Mouse (Mus musculus) liver, embryonic 11.5 days (tissue): ENCODE measurements at regions not wholly inside any gene's neighbourhood (a gene's known extent, or its start where the extent isn't known, plus 50 kb on each side); places are given as distances from the start of the nearest gene placed in this dataset.

ENCODE experiments used
- ATAC-seq: fragments of 200-750 bp; cut with Nextera tagmentation; replicated peaks from 2 replicates; pipeline ENCODE4 v1.8.0; 2017; ENCODE audit warnings: moderate number of reproducible peaks, mild to moderate bottlenecking, moderate TSS enrichment, moderate library complexity; ENCODE audit not compliant: low FRiP score
- DNase-seq: peaks from one replicate; pipeline ENCODE4 v3.0.0-alpha.2; 2017; ENCODE audit warnings: low spot score
- H3K27ac ChIP-seq: fragments of 300-500 bp; sonication (generic); 2 replicates; pipeline ENCODE4 v1.5.1; 2014; ENCODE audit warnings: mild to moderate bottlenecking, low read depth, low read length, control low read depth
- H3K27me3 ChIP-seq: fragments of 300-500 bp; sonication (generic); replicated peaks from 2 replicates; pipeline ENCODE4 v1.6.1; 2014; ENCODE audit warnings: low read length, mixed read lengths; ENCODE audit not compliant: control insufficient read depth, insufficient read depth
- H3K36me3 ChIP-seq: fragments of 300-500 bp; sonication (generic); 2 replicates; pipeline ENCODE4 v1.6.1; 2014; ENCODE audit warnings: mild to moderate bottlenecking, low read length, moderate library complexity, mixed read lengths; ENCODE audit not compliant: control insufficient read depth, insufficient read depth
- H3K4me1 ChIP-seq: fragments of 300-500 bp; sonication (generic); replicated peaks from 2 replicates; pipeline ENCODE4 v1.6.1; 2014; ENCODE audit warnings: low read length, mixed read lengths; ENCODE audit not compliant: control insufficient read depth, insufficient read depth
- H3K4me2 ChIP-seq: fragments of 300-500 bp; sonication (generic); 2 replicates; pipeline ENCODE4 v1.6.1; 2014; ENCODE audit warnings: mild to moderate bottlenecking, control low read depth, moderate library complexity
- H3K4me3 ChIP-seq: fragments of 300-500 bp; sonication (generic); 2 replicates; pipeline ENCODE4 v1.5.1; 2014; ENCODE audit warnings: low read depth, low read length, control low read depth
- H3K9ac ChIP-seq: fragments of 300-500 bp; sonication (generic); 2 replicates; pipeline ENCODE4 v1.6.1; 2014; ENCODE audit warnings: low read depth, low read length, control low read depth
- H3K9me3 ChIP-seq: fragments of 300-500 bp; sonication (generic); 2 replicates; pipeline ENCODE4 v1.6.1; 2016; ENCODE audit warnings: low read length, inconsistent platforms, mixed read lengths; ENCODE audit not compliant: control insufficient read depth
- WGBS: fragments of 180-500 bp; shearing (Covaris S2); extraction: QIAGEN DNeasy Blood & Tissue Kit; methylation state at CpG from one replicate; pipeline ENCODE4 v1.1.7; 2014; 5-methylcytosine and 5-hydroxymethylcytosine counted together

DNA sequence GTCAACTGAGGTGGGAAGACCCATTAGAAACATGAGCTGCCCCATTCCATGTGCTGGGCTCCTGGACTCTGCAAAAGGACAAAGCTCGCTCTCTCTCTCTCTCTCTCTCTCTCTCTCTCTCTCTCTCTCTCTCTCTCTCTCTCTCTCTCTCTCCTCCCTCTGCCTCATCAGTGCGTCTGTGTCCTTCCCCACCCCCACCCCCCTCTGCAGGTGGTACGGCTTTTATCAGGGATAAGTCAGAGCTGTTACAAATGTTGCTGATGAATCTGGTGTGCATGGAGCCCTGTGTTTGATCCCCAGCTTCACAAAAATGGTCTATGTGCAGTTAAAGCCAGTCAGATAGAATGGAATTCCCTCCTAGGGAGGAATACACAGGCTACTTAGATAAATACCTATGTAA, 247.8 kb upstream of the Smlr1 start:
- Histone ChIP-seq H3K4me3 (no peak overlapping the region), H3K27ac (no peak overlapping the region), H3K4me1 (no peaks in the 10 kb centered on the region), H3K36me3 (no peaks in the 10 kb centered on the region), H3K9me3 (no peaks in the 10 kb centered on the region), H3K4me2 (no peak overlapping the region), H3K27me3 (no peaks in the 10 kb centered on the region), H3K9ac (no peak overlapping the region)
- ATAC-seq (no peak), DNase-seq (no peak)
- WGBS, result 37% methylated on average over 3 of the region's 3 CpGs

DNA sequence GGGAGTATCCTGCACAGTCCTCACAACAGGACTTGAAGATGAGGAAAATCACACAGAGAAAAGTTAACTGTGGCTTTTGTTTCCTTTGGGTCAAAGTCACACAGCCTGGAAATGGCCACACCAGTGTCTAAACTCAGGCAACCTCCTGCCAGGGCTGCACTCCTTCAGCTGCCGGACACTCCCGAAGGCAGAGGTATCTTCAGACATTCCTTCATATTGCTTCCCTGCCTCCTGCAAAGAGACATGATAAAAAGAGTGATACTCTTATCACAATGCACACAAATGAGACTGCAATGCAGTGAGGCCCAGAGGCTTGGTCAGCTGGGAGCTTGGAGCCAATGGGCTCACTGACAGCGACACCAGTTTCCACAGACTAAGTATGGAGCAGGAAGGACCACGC, 243.4 kb upstream of the Smlr1 start:
- no peaks in the 10 kb centered on the region for H3K36me3 ChIP-seq
- H3K9me3 ChIP-seq, result no peaks in the 10 kb centered on the region
- 81% methylated on average over 4 of the region's 4 CpGs for WGBS
- no peak overlapping the region for H3K9ac ChIP-seq
- DNase-seq (no peak), ATAC-seq (no peak)
- no peak overlapping the region for H3K27ac ChIP-seq
- H3K27me3 ChIP-seq, result no peaks in the 10 kb centered on the region
- H3K4me1 ChIP-seq, result no peaks in the 10 kb centered on the region
- no peak overlapping the region for H3K4me3 ChIP-seq
- no peak overlapping the region for H3K4me2 ChIP-seq

DNA sequence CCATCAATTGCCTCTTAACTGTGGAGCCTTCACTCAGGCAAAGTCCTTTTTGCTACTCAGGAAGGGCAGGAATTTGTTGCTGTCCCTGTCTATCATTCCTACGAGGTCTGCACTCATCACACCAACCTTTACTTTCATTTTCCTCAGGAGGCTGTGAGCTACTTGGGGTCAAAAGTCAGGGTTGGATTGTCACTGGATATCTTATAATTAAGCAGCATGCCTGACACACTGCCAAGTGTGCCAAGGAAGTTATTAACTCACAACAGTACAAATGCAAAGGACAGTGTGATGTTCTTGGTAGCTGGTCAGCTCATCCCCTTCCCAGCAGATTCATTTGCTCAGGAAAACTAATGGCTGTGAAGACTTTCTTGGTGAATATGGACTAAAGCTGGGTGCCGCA, 241.7 kb upstream of the Smlr1 start:
- no peaks in the 10 kb centered on the region for H3K4me1 ChIP-seq
- no peak overlapping the region for H3K4me2 ChIP-seq
- WGBS, result 77% methylated on average over 2 of the region's 2 CpGs
- no peak overlapping the region for H3K27ac ChIP-seq
- DNase-seq (no peak), ATAC-seq (no peak)
- no peaks in the 10 kb centered on the region for H3K27me3 ChIP-seq
- H3K4me3 ChIP-seq, result no peak overlapping the region
- no peaks in the 10 kb centered on the region for H3K9me3 ChIP-seq
- H3K9ac ChIP-seq, result no peak overlapping the region
- no peaks in the 10 kb centered on the region for H3K36me3 ChIP-seq

DNA sequence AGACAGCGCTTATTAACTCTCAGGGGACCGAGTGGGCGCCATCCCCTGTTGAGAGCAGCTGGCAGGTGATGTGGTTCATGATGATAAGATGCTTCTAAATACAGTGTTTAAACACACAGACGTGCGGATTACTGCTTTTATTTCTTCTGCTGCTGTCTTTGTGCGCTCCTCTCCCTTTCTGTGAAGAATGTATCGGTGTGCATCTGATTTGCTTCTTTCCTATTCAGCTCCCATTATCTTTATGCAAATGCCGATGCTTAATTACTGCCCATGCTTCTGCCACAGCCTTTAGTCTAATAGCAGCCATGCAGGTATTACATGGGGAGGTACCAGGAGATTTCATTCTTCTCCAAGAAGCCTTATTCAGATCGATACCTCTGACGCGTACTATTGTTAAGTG, 240.6 kb upstream of the Smlr1 start:
- Histone ChIP-seq H3K4me2 (no peak overlapping the region), H3K4me1 (no peaks in the 10 kb centered on the region), H3K27me3 (no peaks in the 10 kb centered on the region), H3K4me3 (no peak overlapping the region), H3K9me3 (no peaks in the 10 kb centered on the region), H3K36me3 (no peaks in the 10 kb centered on the region), H3K9ac (no peak overlapping the region), H3K27ac (no peak overlapping the region)
- no peak for ATAC-seq
- no peak for DNase-seq
- 85% methylated on average over 11 of the region's 11 CpGs for WGBS

DNA sequence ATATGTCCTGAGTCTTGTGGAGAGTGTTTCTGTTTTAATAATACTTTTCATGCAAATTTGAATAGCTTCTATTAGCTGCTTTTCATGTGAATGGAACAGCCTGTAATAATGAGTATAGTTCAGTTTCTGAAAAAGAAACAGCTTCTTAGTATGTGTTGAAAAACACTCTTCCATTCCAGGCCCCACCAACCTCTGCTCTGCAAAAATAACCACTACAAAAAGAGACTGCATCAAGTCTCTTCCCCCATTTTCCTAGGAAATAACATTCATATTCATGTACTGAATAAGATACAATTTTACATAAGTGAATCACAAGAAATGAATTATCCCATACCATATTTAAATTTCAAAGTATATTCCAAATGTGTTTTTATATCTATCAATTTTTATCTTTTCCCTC, 234.0 kb upstream of the Smlr1 start:
- Histone ChIP-seq H3K9me3 (no peaks in the 10 kb centered on the region), H3K27ac (no peak overlapping the region), H3K36me3 (no peaks in the 10 kb centered on the region), H3K9ac (no peak overlapping the region), H3K4me1 (no peaks in the 10 kb centered on the region), H3K27me3 (no peaks in the 10 kb centered on the region), H3K4me3 (no peak overlapping the region), H3K4me2 (no peak overlapping the region)
- no peak for DNase-seq
- no peak for ATAC-seq

DNA sequence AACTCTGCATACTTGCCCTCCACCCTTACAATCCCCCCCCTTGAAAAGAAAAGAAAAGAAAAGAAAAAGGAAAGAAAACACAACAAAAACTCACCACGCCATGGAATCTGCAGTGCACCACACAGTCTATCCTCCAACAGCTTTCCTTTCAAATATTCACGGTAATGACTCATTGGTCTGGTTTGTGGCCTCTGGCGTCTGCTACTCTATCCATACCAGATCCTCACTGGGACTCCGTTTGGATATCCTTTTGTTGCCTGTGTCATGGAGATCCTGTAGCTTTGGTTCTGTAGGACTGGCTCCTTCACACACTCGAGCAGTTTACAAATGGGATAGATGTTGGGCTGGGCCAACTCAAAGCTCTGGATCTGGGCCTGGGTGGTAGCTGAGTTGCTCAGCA, 232.4 kb upstream of the Smlr1 start:
- no peak for DNase-seq
- Histone ChIP-seq H3K9me3 (no peaks in the 10 kb centered on the region), H3K27me3 (no peaks in the 10 kb centered on the region), H3K9ac (no peak overlapping the region), H3K27ac (no peak overlapping the region), H3K4me3 (no peak overlapping the region), H3K36me3 (no peaks in the 10 kb centered on the region), H3K4me2 (no peak overlapping the region), H3K4me1 (no peaks in the 10 kb centered on the region)
- 75% methylated on average over 5 of the region's 5 CpGs for WGBS
- ATAC-seq, result no peak

DNA sequence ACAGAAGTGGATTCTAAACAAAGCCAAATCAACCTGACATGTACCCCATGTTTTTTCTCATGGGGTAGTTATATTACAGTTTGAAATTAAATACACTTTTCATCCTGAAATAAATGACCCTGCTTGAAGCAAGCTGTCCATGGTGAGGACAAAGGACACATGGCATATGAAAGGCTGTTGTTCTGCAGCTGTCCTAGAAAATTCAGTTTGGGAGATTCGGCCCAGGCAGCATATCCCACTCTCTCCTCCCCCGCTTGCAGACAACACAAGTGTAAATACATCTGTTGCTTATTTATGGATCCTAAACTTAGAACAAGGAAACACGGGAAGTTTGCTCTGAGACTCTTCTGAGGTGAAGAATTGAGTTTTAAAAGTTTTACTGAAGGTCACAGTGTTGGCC, 218.2 kb upstream of the Smlr1 start:
- WGBS, result 74% methylated on average over 3 of the region's 3 CpGs
- no peak for ATAC-seq
- Histone ChIP-seq H3K4me3 (no peak overlapping the region), H3K4me1 (no peaks in the 10 kb centered on the region), H3K9ac (no peak overlapping the region), H3K4me2 (no peak overlapping the region), H3K27me3 (no peaks in the 10 kb centered on the region), H3K36me3 (no peaks in the 10 kb centered on the region), H3K9me3 (no peaks in the 10 kb centered on the region), H3K27ac (no peak overlapping the region)
- DNase-seq, result no peak

DNA sequence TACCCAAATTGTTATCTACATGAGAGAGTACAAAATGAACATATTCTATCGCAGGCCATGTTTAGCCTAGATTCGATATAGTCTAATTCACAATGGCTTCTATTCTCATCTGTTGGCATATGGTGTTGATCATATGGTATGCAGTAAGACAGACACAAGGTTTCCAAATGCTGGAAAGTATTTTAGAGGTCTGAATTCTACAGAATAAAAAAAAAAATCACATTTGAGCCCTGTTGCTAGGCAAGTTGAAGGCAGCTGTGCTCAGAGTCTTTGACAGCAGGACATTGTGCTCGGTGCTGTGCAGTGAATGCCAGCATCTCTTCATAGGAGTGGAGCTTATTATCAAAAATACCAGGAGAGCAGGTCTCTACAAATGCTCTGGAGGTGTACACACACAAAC, 206.6 kb upstream of the Smlr1 start:
- Histone ChIP-seq H3K27me3 (no peaks in the 10 kb centered on the region), H3K4me2 (no peak overlapping the region), H3K4me3 (no peak overlapping the region), H3K9ac (no peak overlapping the region), H3K27ac (no peak overlapping the region), H3K9me3 (no peaks in the 10 kb centered on the region), H3K4me1 (no peaks in the 10 kb centered on the region), H3K36me3 (no peaks in the 10 kb centered on the region)
- ATAC-seq, result no peak
- no peak for DNase-seq
- WGBS, result 76% methylated on average over 3 of the region's 3 CpGs

DNA sequence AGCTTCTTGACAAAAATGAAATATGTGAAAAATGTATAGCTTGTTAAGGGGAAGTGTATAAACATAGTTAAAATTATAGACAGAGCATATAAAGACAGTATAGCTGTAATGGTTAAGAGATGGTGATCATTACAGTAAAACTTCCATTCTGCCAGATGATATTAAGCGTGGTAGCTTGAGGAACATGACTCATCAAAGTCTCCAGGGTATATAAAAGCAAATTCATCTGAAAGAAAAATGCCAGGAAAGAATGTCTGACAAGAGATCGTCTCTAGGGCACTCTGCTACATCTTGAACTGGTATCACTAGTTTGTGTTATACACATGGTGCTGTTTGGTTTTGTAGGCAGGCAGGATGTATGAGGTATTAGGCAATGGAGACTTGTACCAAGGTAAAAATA, 204.9 kb upstream of the Smlr1 start:
- Histone ChIP-seq H3K27ac (no peak overlapping the region), H3K9ac (no peak overlapping the region), H3K4me1 (no peaks in the 10 kb centered on the region), H3K4me2 (no peak overlapping the region), H3K36me3 (no peaks in the 10 kb centered on the region), H3K9me3 (no peaks in the 10 kb centered on the region), H3K4me3 (no peak overlapping the region), H3K27me3 (no peaks in the 10 kb centered on the region)
- no peak for ATAC-seq
- WGBS, result 67% methylated on average over 2 of the region's 2 CpGs
- no peak for DNase-seq
